Mouse (Mus musculus) liver, adult 10 weeks (tissue): Measurements from ENCODE around the gene Rwdd4a. TPM values are rescaled to one million over a fixed set of nuclear protein-coding genes. Genes with fewer than 3 reads are reported as not detected.

Experiments used
- polyA plus RNA-seq: library from polyadenylated mRNA; stranded (reverse); fragments of 350-450 nt; fragmentation: Illumina TruSeq; extraction: RNeasy Lipid Tissue Mini Kit (QIAGEN cat#74804); gene quantifications from one replicate; pipeline ENCODE4 v1.2.3, GENCODE M21; 2014; ENCODE audit warnings: low read depth, low replicate concordance

The Rwdd4a gene
- polyA plus RNA-seq = 19.3 TPM

GRCm38 (mm10) chr8:47533344-47534125 lies at the start of gene Rwdd4a, which contains the start of gene Trappc11:
Rwdd4a (plus strand) TSS chr8:47533664.
Trappc11 (minus strand) TSS chr8:47533470.

Other genes with a start within 250 kb of the Rwdd4a start
- gene Stox2, start 87.3 kb upstream of the Rwdd4a start, polyA plus RNA-seq = 0.93 TPM
- 18.2 TPM for gene Trappc11, start 194 bp upstream of the Rwdd4a start, polyA plus RNA-seq
- 10.1 TPM for gene Ing2, start 141.9 kb downstream of the Rwdd4a start, polyA plus RNA-seq
- 13.0 TPM for gene Cdkn2aip, start 180.3 kb downstream of the Rwdd4a start, polyA plus RNA-seq